Mouse (Mus musculus) liver, embryonic 11.5 days (tissue): ENCODE measurements around the gene Ppp1r13l. TPM values are rescaled to one million over a fixed set of nuclear protein-coding genes. Genes with fewer than 3 reads are reported as not detected.

ENCODE experiments used
- ATAC-seq: fragments of 200-750 bp; cut with Nextera tagmentation; replicated peaks from 2 replicates; pipeline ENCODE4 v1.8.0; 2017; ENCODE audit warnings: moderate number of reproducible peaks, mild to moderate bottlenecking, moderate TSS enrichment, moderate library complexity; ENCODE audit not compliant: low FRiP score
- DNase-seq: peaks from one replicate; pipeline ENCODE4 v3.0.0-alpha.2; 2017; ENCODE audit warnings: low spot score
- H3K27ac ChIP-seq: fragments of 300-500 bp; sonication (generic); 2 replicates; pipeline ENCODE4 v1.5.1; 2014; ENCODE audit warnings: mild to moderate bottlenecking, low read depth, low read length, control low read depth
- H3K27me3 ChIP-seq: fragments of 300-500 bp; sonication (generic); replicated peaks from 2 replicates; pipeline ENCODE4 v1.6.1; 2014; ENCODE audit warnings: low read length, mixed read lengths; ENCODE audit not compliant: control insufficient read depth, insufficient read depth
- H3K36me3 ChIP-seq: fragments of 300-500 bp; sonication (generic); 2 replicates; pipeline ENCODE4 v1.6.1; 2014; ENCODE audit warnings: mild to moderate bottlenecking, low read length, moderate library complexity, mixed read lengths; ENCODE audit not compliant: control insufficient read depth, insufficient read depth
- H3K4me1 ChIP-seq: fragments of 300-500 bp; sonication (generic); replicated peaks from 2 replicates; pipeline ENCODE4 v1.6.1; 2014; ENCODE audit warnings: low read length, mixed read lengths; ENCODE audit not compliant: control insufficient read depth, insufficient read depth
- H3K4me2 ChIP-seq: fragments of 300-500 bp; sonication (generic); 2 replicates; pipeline ENCODE4 v1.6.1; 2014; ENCODE audit warnings: mild to moderate bottlenecking, control low read depth, moderate library complexity
- H3K4me3 ChIP-seq: fragments of 300-500 bp; sonication (generic); 2 replicates; pipeline ENCODE4 v1.5.1; 2014; ENCODE audit warnings: low read depth, low read length, control low read depth
- H3K9ac ChIP-seq: fragments of 300-500 bp; sonication (generic); 2 replicates; pipeline ENCODE4 v1.6.1; 2014; ENCODE audit warnings: low read depth, low read length, control low read depth
- H3K9me3 ChIP-seq: fragments of 300-500 bp; sonication (generic); 2 replicates; pipeline ENCODE4 v1.6.1; 2016; ENCODE audit warnings: low read length, inconsistent platforms, mixed read lengths; ENCODE audit not compliant: control insufficient read depth
- WGBS: fragments of 180-500 bp; shearing (Covaris S2); extraction: QIAGEN DNeasy Blood & Tissue Kit; methylation state at CpG from one replicate; pipeline ENCODE4 v1.1.7; 2014; 5-methylcytosine and 5-hydroxymethylcytosine counted together
- polyA plus RNA-seq: library from polyadenylated mRNA; unstranded; fragments of >200 nt; fragmentation: Nextera tagmentation; extraction: Ambion mirVana; gene quantifications from 2 replicates; pipeline ENCODE4 v1.2.1, GENCODE M21; 2014

Ppp1r13l gene
- polyA plus RNA-seq, 1 experiment from 2014 or later = 3.9 TPM

DNA sequence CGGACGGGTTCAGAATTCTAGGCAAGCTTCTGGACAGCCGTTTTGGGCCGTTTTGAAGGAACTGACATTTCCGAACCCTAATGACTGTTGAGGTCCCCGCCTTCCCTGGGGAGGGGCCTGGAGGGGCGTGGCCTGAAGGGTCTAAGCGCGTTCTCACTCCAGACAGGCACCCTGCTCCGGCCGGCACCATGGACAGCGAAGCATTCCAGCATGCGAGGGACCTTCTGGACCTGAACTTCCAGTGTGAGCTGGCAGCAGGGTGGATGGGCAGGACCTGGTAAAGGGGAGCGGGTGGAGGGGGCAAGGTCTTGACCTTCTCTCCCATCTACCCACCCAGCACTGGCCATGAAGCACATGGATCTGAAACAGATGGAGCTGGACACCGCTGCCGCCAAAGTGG, 8.8 kb downstream of the Ppp1r13l start:
- Histone ChIP-seq H3K27ac (no peak overlapping the region), H3K27me3 (peaks cover 14% of the 10 kb centered on the region), H3K4me3 (no peak overlapping the region), H3K9me3 (no peaks in the 10 kb centered on the region), H3K4me2 (no peak overlapping the region), H3K9ac (no peak overlapping the region), H3K4me1 (peaks cover 7% of the 10 kb centered on the region; the same call in 1 of the 2 replicates), H3K36me3 (0 out of 2 replicates have a peak, but pooled peaks cover 2% of the 10 kb centered on the region)
- 18% methylated on average over 16 of the region's 16 CpGs for WGBS
- ATAC-seq = no peak
- DNase-seq = peak; percentile 60

GRCm38 (mm10) chr7:19369823-19370425, 10.4 kb downstream of the Ppp1r13l start:
- Histone ChIP-seq H3K4me2 (peak overlapping the region; percentile 70), H3K4me3 (peak overlapping the region; percentile 31), H3K27me3 (peaks cover 14% of the 10 kb centered on the region), H3K36me3 (0 out of 2 replicates have a peak, but pooled peaks cover 2% of the 10 kb centered on the region), H3K9me3 (no peaks in the 10 kb centered on the region), H3K4me1 (peaks cover 4% of the 10 kb centered on the region; the same call in 1 of the 2 replicates), H3K9ac (0 out of 2 replicates have a peak overlapping the region, but pooled peaks have one; percentile 34), H3K27ac (no peak overlapping the region)
- WGBS = 12% methylated on average over 46 of the region's 46 CpGs
- ATAC-seq = peak; percentile 69
- peak; percentile 66 for DNase-seq

- DNase-seq (no peak), ATAC-seq (no peak)
- Histone ChIP-seq H3K27ac (no peak overlapping the region), H3K36me3 (peaks cover 2% of the 10 kb centered on the region; the same call in 1 of the 2 replicates), H3K27me3 (peaks cover 14% of the 10 kb centered on the region), H3K4me1 (peaks cover 4% of the 10 kb centered on the region; the same call in 1 of the 2 replicates), H3K4me3 (no peak overlapping the region), H3K9ac (no peak overlapping the region), H3K9me3 (no peaks in the 10 kb centered on the region), H3K4me2 (no peak overlapping the region)
- 75% methylated on average over 2 of the region's 2 CpGs for WGBS
These were observed 13.8 kb downstream of the Ppp1r13l start for GRCm38 (mm10) chr7:19373367-19373766.

GRCm38 (mm10) chr7:19375368-19375767, 15.8 kb downstream of the Ppp1r13l start:
- no peaks in the 10 kb centered on the region for H3K9me3 ChIP-seq
- no peak for DNase-seq
- H3K4me2 ChIP-seq = no peak overlapping the region
- H3K4me1 ChIP-seq = no peaks in the 10 kb centered on the region
- H3K27me3 ChIP-seq = no peaks in the 10 kb centered on the region
- H3K4me3 ChIP-seq = no peak overlapping the region
- H3K9ac ChIP-seq = no peak overlapping the region
- H3K27ac ChIP-seq = no peak overlapping the region
- ATAC-seq = no peak
- H3K36me3 ChIP-seq = peaks cover 2% of the 10 kb centered on the region; the same call in 1 of the 2 replicates
- WGBS = 76% methylated on average over 18 of the region's 18 CpGs

DNA sequence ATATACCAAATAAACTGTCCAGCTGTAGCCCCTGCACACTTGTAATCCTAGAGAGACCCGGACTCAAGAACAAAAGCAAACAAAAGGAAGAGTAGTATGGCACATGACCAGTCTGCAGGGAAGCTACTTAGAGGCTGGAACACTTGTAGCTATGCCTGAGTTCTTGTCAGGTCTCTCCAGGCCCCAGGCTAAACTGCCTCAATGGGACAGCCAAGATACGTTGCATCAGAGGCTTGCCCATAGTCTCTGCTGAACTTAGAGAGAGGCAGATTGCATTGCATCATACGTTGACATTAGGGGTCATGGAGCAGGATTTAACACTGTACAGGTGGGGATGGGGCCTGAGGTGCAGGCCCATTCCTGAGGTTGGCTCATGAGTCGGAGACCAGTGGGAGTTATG, 16.5 kb downstream of the Ppp1r13l start:
- Histone ChIP-seq H3K27me3 (no peaks in the 10 kb centered on the region), H3K4me3 (no peak overlapping the region), H3K27ac (no peak overlapping the region), H3K9ac (no peak overlapping the region), H3K4me2 (no peak overlapping the region), H3K4me1 (no peaks in the 10 kb centered on the region), H3K36me3 (peaks cover 2% of the 10 kb centered on the region; the same call in 1 of the 2 replicates), H3K9me3 (no peaks in the 10 kb centered on the region)
- DNase-seq (no peak), ATAC-seq (no peak)
- WGBS = 76% methylated on average over 4 of the region's 4 CpGs

- Histone ChIP-seq H3K4me1 (peaks cover 4% of the 10 kb centered on the region), H3K36me3 (peaks cover under 1% of the 10 kb centered on the region; the same call in 1 of the 2 replicates), H3K27me3 (no peaks in the 10 kb centered on the region), H3K9ac (no peak overlapping the region), H3K9me3 (no peaks in the 10 kb centered on the region), H3K4me2 (no peak overlapping the region), H3K4me3 (no peak overlapping the region), H3K27ac (no peak overlapping the region)
- 46% methylated on average over 8 of the region's 8 CpGs for WGBS
- no peak for DNase-seq
- no peak for ATAC-seq
These were observed 18.5 kb downstream of the Ppp1r13l start for GRCm38 (mm10) chr7:19378049-19378448.

DNA sequence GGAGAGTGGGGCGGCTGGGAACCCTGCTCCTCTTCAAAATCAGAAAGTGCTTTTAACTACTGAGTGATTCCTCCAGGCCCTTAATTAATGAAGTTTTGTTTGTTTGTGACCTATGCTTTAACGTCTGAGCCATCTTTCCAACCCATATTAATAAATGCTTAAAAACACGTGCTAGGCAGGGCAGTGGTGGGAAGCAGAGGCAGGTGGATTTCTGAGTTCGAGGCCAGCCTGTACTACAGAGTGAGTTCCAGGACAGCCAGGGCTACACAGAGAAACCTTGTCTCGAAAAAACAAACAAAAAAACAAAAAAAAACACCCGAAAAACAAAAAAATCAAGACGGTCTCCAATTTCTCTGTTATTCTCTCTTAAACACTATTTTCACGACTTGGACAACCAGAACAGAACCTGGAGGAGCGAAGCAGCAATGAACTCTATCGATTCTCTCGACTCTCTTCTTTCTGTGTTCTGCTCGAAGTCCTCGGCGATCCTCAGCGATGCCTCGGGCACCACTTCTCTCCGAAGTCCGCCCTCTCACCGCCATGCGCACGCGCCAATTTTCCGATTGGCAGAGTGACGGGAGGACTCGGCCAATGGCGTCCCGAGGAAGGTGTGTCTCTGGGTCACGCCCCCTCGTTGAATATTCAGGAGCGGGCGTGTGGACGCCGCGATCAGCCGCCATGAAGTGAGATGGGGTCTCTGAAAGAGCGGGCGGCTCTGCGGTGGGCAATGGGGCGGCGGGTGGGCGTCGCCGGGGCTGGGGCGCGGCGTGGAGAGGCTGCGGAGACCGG, 22.0 kb downstream of the Ppp1r13l start, which contains the start of gene Ercc2:
Ercc2 (plus strand) TSS at position 634 of the 789 bp plus-strand sequence.
- peaks cover 17% of the 10 kb centered on the region for H3K36me3 ChIP-seq
- peak within 1 kb of the TSS; percentile 95 for H3K4me2 ChIP-seq
- H3K4me1 ChIP-seq = peaks cover 8% of the 10 kb centered on the region
- DNase-seq (peak; percentile 98), ATAC-seq (peak; percentile 95)
- peak within 1 kb of the TSS; percentile 13 for H3K27ac ChIP-seq
- no peaks in the 10 kb centered on the region for H3K9me3 ChIP-seq
- no peaks in the 10 kb centered on the region for H3K27me3 ChIP-seq
- peak within 1 kb of the TSS; percentile 97 for H3K4me3 ChIP-seq
- WGBS = 6% methylated on average over 48 of the region's 48 CpGs
- peak within 1 kb of the TSS; percentile 82 for H3K9ac ChIP-seq

GRCm38 (mm10) chr7:19382166-19382541, 22.6 kb downstream of the Ppp1r13l start:
- Histone ChIP-seq H3K36me3 (peaks cover 23% of the 10 kb centered on the region), H3K4me3 (peak overlapping the region; percentile 97), H3K9ac (peak overlapping the region; percentile 82), H3K4me2 (peak overlapping the region; percentile 95), H3K4me1 (peaks cover 8% of the 10 kb centered on the region), H3K27me3 (no peaks in the 10 kb centered on the region), H3K27ac (peak overlapping the region; percentile 13), H3K9me3 (no peaks in the 10 kb centered on the region)
- 0% methylated on average over 37 of the region's 37 CpGs for WGBS
- peak; percentile 59 for ATAC-seq
- no peak for DNase-seq
